ENCODE assay signal across 15 mouse cellular contexts in the genomic region with DNA sequence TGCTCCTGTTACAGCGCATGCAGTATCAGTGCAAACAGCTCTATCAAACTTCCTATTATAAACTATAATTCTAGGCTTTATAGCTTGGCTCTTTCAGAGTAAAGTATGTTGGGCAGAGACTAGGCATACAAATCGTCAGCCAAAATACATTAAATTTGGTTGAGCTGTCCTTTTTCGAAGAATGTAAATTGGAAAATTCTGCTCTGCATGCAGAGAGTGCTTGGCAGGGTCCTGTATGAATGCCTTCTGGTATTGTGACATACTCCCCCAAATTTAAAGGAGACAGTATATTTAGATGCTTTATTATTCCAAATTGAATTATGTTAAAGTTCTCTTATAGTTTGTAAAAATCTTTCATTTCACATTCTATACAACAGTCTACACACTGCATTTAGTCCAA.
"Had no signal": no experiment of that assay in that cellular context is flagged by ENCODE, and none has a peak within 500 bp of the region (broad histone marks: within the 10 kb centered on the region; RNA-seq: fewer than 3 reads in every experiment).

No protein-coding gene starts in this region.

- H3K4me1 ChIP-seq: neural tube, embryonic 15.5 days; stomach, embryonic 15.5 days had no signal

- DNase-seq: retina, postnatal 1 day; right cerebral cortex, adult 18-20 months; right cerebral cortex, postnatal 14 days; right cerebral cortex, postnatal 25 days; right cerebral cortex, postnatal 4 days; spleen, adult 18-20 months; thymus, adult 18-20 months; thymus, adult 2 months; thymus, postnatal 14 days; thymus, postnatal 25 days; thymus, postnatal 36 days; thymus, postnatal 4 days had no signal

- H3K4me2 ChIP-seq: neural tube, embryonic 15.5 days; stomach, embryonic 15.5 days had no signal

- H3K9me3 ChIP-seq: neural tube, embryonic 15.5 days; stomach, embryonic 15.5 days had no signal

- H3K4me3 ChIP-seq: neural tube, embryonic 15.5 days; stomach, embryonic 15.5 days had no signal

- H3K27ac ChIP-seq: neural tube, embryonic 15.5 days; stomach, embryonic 15.5 days; stomach, postnatal 0 days had no signal

- H3K36me3 ChIP-seq: neural tube, embryonic 15.5 days; stomach, embryonic 15.5 days had no signal

- H3K27me3 ChIP-seq: neural tube, embryonic 15.5 days; stomach, embryonic 15.5 days had no signal

- H3K9ac ChIP-seq: neural tube, embryonic 15.5 days; stomach, embryonic 15.5 days had no signal
